Mouse (Mus musculus): ENCODE results near the gene Nudt6.

DNA sequence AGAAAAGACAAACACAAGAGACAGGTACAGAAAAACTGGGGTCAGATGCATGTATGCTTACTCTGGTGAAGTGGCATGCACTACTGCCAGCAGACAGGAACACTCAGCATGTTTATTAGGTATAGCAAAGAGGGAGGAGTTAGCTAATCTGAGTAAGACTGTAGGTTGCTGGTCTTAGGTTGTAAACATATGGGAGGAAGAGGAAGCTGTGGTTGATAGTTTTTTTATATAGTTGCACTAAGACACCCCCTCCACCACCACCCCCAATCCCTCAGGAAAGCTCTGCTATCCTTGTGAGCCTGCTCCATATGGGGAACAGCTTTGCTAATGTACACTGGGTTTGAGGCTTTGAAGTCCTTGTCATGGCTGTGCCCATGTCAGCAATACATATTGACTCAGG is 10.3 kb upstream of the Nudt6 start:
- TF ChIP-seq HCFC1 (IDR thresholded peaks at IDR 0.05; ENCODE audit: borderline replicate concordance, insufficient read depth, low read length) (no peak), ZNF384 (IDR thresholded peaks at IDR 0.05; ENCODE audit: low read depth, low read length) (no peak), CHD2 (IDR thresholded peaks at IDR 0.05; ENCODE audit: low read depth, low read length) (no peak), MAFK (IDR thresholded peaks at IDR 0.05; ENCODE audit: insufficient read depth, low read depth, low read length) (no peak)
